Mouse (Mus musculus): ENCODE data around the gene Xrcc5. TPM values are rescaled to one million over a fixed set of nuclear protein-coding genes. Genes with fewer than 3 reads are reported as not detected.

Gene Xrcc5
- 21.9 TPM for polyA plus RNA-seq (2014; fragmentation: Illumina TruSeq; extraction: RNeasy Lipid Tissue Mini Kit (QIAGEN cat#74804); ENCODE audit: low read depth, low replicate concordance)

DNA sequence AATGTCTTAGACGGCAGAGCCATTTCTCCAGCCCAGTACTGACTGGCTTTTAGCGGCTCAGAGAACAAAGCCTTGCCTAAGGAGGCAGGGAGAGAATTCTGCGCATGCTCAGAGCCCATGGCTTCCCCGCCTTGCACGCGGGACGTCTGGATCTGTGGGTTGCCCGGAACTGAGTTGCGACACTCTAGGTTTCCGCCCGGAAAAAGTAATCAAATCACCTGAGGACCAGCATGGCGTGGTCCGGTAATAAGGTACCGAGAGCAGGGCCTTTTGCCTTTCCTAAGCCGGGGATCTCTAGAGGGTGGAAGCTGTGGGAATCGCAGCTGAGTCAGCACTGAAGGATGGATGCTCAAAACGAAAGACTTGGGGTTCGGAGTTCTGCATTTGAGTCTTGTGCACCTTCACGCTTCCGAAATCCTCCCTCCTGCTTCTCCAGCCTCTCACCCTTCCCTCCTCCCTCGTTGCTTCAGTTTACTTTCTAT is at the start of gene Xrcc5:
Xrcc5 (plus strand) TSS at position 105 of the 482 bp plus-strand sequence.

DNA sequence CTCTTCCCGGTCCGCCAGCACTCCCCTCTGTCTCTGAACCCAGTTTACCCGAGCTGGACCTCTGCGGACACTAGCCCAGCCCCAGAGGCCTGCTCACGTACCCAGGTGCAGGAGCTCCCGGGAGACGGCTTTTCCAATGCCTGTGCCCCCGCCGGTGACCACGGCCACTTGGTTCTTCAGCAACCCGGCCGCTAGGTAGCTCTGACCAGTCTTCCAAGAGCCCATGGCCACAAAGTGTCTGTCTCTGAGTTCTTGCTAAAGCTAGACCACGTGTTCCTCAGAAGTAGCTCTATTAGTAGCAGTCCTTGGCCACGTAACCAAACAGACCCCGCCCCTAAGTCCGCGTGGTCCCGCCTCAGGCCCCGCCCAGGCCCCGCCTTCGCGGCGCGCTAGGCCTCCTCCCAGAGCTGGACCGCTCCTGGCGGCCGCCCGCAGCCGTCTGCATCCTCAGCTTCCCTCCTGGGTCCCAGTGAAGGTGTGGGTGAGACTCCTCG is 23.2 kb upstream of the Xrcc5 start, which contains the start of the genes Pecr and Tmem169:
Pecr (minus strand) TSS at position 323 of the 494 bp plus-strand sequence.
Tmem169 (plus strand) TSS at position 378 of the 494 bp plus-strand sequence.

Other genes starting within 250 kb of the Xrcc5 start
- gene Mreg, start 95.1 kb upstream of the Xrcc5 start, polyA plus RNA-seq (2014; fragmentation: Illumina TruSeq; extraction: RNeasy Lipid Tissue Mini Kit (QIAGEN cat#74804); ENCODE audit: low read depth, low replicate concordance) = 1.8 TPM
- 9.8 TPM for gene Pecr, start 23.1 kb upstream of the Xrcc5 start, polyA plus RNA-seq (2014; fragmentation: Illumina TruSeq; extraction: RNeasy Lipid Tissue Mini Kit (QIAGEN cat#74804); ENCODE audit: low read depth, low replicate concordance)
- gene Tmem169, start 23.1 kb upstream of the Xrcc5 start, polyA plus RNA-seq (2014; fragmentation: Illumina TruSeq; extraction: RNeasy Lipid Tissue Mini Kit (QIAGEN cat#74804); ENCODE audit: low read depth, low replicate concordance) = 2.0 TPM
- 0.12 TPM for gene March4, start 229.5 kb downstream of the Xrcc5 start, polyA plus RNA-seq (2014; fragmentation: Illumina TruSeq; extraction: RNeasy Lipid Tissue Mini Kit (QIAGEN cat#74804); ENCODE audit: low read depth, low replicate concordance)

All from adrenal gland, adult 10 weeks (tissue).